Mouse (Mus musculus) cerebellum, postnatal 14 days (tissue): ENCODE measurements around the gene Gfer.

Source experiments
- DNase-seq, 2 experiments: peaks; one replicate each; pipeline ENCODE4 v3.0.0; 2021; ENCODE audit warnings: mixed read lengths in 2 of 2

Gene Gfer

DNA sequence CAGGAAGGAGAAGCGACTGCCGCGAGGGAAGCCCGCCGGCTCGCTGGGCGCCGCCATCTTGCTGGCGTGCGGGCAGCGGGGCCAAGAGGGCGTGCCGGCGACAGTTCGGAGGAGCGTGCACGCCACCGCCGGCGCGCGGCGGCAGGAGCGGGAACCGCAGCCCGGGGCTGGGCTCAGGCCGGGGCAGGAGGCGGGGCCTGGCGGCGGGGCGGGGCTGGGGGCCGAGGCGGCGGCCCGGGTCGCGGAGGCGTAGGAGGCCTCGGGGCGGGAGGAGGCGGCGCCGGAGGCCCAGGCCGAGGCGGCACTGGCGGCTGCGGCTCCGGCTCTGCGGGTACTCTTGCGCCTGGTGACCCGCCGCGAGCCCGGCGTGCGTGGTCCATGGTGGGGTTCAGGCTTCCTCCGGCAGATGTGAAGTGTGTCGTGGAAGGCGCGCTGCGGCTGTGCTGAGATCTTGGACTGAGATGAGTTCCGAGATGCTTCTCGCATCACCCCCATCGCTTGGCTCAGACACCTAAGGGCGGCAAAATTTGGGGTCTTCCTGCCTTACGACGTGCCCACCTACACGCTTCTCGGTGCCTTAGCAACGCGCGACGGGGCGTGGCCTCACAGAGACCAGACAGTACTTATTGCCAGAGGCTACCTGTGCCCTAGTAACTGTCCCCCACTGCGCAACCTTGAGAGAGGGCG, at the start of gene Gfer, which contains the start of gene Noxo1:
Gfer (minus strand) TSS at position 146 of the 687 bp plus-strand sequence.
Noxo1 (plus strand) TSS at position 224 of the 687 bp plus-strand sequence.
- DNase-seq, result peak; percentile 88 to 92

DNA sequence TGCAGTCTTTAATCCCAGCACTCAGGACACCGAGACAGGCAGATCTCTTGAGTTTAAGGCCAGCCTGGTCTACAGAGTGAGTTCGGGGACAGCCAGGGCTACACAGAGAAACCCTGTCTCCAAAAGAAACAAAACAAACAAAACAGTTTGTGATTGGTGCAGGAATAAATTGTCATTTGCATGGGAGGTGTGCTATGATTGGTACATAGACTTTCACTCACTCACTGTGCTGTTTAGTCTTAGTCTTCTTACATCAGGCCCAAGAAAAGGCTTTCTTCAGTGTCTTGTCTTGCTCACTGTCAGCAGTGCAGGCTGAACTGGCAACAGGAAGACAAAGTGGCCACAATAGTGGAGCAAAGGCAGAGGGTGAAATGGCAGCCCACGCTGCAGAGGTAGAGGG, 48.4 kb upstream of the Gfer start:
- no peak for DNase-seq

DNA sequence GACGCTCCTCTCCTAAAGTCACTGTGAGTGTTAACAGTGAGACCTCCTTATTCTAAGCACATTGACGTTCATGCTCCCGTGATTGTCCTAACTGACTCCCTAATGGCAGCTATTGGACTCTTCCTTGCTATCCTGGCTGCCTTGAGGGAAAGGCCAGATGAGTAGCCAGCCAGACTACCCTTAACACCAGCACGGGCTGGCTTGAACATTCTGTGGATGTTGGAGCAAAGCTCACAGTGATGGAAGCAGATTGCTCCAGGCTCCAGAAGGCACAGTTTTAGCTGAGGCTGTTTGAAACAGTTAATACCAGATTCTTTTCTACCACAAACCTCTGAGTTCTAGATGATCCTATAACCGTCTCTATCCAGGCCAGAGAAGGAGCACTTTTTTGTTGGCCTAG, 47.9 kb upstream of the Gfer start:
- DNase-seq, result no peak

GRCm38 (mm10) chr17:24742307-24742706, 46.4 kb upstream of the Gfer start:
- no peak for DNase-seq

- DNase-seq, result no peak
These were observed 44.0 kb upstream of the Gfer start for GRCm38 (mm10) chr17:24739926-24740325.

DNA sequence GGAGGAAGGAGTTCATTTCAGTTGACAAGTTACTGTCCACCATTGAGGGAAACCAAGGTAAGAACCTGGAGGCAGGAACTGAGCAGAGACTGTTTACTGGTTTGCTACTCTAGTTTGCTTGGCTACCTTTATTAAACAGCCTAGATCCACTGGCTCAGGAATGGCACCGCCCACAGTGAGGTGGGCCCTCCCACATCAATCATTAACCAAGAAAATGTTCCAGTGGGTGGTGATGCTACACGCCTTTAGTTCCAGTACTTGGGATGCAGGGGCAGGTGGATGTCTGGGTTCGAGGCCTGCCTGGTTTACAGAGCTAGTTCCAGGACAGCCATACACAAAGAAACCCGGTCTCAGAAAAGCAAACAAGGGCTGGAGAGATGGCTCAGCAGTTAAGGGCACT, 42.3 kb upstream of the Gfer start:
- DNase-seq, result no peak

DNA sequence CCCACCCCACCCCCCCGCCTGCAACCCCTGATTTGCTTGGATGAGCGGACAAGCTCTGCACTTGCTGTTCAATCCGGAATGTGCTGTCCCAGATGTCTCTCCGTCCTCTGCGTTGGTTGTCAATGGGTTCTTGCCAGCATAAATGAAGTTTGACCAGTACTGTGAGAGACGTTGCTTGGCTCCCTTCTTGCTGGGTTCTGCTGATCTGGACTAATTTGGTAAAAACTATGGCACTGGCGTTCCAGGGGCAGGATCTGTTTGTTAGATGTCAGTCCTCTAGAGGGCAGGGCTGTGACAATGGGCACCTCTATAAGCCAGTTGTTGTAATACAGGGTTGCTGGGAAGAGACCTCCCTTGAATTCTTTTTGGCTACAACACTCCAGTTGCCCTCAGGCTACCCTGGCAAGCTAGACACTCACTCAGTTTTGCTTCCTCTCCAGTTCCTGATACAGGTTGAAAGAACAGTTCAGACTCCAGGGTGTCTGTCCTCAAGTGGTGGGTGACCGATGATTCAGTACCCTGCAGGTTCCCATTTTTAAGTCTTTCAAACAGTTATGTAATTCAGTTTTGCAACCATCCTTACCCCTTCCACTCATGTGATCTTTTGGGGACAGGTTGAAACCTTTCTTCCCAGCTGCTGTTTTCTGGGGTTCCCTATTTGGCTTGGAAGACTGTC, 41.3 kb upstream of the Gfer start:
- DNase-seq, result no peak

GRCm38 (mm10) chr17:24736330-24737051, 40.5 kb upstream of the Gfer start, which contains the start of gene Msrb1:
Gene Msrb1 (plus strand): TSS chr17:24736642.
- DNase-seq, result peak; percentile 92

- no peak for DNase-seq
These were observed 39.5 kb upstream of the Gfer start for GRCm38 (mm10) chr17:24735446-24735845.

DNA sequence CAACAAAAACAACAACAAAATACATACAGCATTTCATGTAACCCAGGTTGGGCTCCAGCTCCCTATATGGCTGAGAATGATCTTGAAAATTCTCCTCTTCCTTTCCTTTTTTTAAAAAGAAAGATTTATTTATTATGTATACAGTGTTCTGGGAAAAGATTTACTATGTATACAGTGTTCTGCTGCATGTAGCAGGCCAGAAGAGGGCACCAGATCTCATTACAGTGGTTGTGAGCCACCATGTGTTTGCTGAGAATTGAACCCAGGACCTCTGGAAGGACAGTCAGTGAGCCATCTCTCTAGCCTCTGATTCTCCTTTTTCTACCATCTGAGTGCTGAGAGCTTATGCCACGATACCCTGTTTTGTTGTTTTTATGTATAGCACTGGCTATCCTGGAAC, 38.6 kb upstream of the Gfer start:
- no peak for DNase-seq

- no peak for DNase-seq
These were observed 37.6 kb upstream of the Gfer start for GRCm38 (mm10) chr17:24733434-24734050.

GRCm38 (mm10) chr17:24732233-24732935, 36.4 kb upstream of the Gfer start:
- DNase-seq, result no peak

DNA sequence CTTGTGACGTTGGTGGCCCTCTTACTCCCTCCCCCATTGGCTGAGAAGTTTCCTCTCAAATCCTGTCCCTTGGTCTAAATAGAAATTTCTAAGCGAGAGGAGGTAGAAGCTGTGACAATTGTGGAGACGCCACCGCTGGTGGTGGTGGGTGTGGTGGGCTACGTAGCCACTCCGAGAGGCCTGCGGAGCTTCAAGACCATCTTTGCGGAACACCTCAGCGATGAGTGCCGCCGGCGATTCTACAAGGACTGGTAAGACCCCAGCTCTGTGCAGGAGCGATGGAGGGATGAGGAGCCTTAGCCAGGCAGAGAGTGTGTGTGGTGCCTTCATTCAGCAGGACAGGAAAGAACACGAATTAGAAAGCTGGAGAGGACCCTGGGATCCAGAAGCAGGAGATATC, 34.8 kb upstream of the Gfer start:
- DNase-seq, result no peak

DNA sequence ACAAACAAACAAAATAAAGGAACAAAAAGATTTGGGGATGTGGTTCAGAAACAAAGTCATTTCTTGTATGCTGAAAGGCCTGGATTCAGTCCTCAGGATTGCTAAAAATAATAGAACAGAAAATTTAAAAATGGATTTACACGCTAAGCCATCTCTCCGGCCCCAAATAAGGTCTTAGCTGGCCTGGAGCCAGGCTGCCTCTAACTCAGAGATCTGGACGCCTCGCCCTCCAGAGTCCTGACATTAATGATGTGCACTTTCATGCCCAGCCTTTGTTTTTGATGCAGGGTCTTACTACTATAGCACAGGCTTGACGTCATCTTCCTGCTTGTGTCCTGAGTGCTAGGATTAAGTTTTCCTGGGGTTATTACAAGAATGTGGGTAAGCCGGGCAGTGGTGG, 33.1 kb upstream of the Gfer start:
- no peak for DNase-seq

DNA sequence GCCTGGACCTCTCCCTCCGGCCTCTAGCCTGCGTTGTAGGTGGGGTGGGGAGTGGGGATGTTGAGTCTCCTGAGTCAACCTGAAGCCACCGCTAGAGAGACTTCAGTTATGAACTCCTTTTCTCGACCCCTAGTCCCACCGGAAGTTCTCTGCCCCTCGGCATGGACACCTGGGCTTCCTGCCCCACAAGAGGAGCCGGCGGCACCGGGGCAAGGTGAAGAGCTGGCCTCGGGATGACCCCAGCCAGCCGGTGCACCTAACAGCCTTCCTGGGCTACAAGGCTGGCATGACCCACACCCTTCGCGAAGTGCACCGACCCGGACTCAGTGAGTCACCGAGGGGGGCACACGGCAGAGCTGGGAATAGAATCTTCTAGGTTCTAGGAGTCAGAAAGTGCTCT, 32.2 kb upstream of the Gfer start:
- DNase-seq, result no peak

DNA sequence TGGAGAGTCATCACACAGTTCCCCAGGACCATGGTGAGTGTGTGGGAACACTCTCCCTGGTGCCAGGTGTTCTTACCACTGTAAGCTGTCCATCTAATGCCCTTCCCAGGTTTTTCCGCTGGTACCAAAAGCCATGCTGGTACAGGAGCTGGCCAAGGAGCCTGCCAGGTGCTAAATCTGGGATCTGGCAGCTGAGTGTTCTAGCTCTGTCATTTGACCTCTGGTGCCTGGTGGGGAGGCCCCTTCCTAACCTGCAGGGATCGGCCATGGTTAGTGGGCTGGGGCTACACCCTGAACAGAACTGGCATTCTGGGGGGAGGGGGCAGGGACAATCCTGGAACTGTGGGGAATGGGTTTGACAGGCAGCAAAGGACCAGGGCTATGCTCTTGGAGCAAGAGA, 31.7 kb upstream of the Gfer start, which contains the start of gene Rpl3l:
Rpl3l (plus strand) TSS at position 203 of the 400 bp plus-strand sequence.
- no peak for DNase-seq

DNA sequence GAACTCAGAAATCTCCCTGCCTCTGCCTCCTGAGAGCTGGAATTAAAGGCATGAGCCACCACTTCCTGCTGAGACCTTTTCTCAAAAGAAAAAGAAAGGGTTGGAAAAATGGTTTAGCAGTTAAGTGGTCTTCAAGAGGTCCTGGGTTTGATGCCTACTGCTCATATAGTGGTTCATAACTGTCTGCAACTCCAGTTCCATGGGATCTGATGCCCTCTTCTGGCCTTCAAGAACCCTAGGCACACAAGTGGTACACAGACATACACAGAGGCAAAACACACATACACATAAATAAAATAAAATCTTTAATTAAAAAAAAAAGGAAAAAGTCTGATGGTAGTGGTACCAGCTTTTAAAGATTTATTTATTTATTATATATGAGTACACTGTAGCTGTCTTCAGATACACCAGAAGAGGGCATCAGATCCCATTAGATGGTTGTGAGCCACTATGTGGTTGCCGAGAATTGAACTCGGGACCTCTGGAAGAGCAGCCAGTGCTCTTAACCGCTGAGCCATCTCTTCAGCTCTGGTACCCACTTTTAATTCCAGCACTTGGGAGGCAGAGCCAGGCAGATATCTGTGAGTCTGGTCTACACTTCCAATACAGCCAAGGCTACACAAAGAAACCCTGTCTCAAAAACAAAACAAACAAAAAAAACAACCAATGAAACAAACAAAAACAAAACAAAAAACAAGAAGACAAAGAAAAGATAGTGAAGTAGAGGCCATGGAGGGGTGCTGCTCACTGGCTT, 29.9 kb upstream of the Gfer start:
- no peak for DNase-seq

DNA sequence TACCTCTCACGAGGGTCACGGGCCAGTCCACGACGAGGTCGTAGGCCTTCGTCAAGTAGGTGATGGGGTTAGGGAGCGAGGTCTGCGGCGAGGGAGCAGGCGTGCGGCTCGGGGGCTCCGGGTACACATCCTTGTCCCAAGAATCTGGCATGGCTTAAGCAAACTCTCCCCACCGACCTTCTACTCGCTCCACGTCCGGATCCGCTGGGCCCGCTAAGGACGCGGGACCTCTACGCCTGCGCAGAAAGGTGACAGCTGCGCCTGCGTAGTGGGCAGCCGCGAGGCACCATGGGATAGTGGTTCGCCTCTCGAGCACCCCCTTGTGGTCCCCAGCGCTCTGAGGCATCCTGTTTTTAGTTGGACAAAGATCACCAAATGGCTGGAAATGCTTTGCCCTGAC, 28.2 kb upstream of the Gfer start, which contains the start of gene Ndufb10:
Ndufb10 (minus strand) TSS at position 295 of the 400 bp plus-strand sequence.
- DNase-seq, result peak; percentile 99 to 100

- DNase-seq, result no peak
These were observed 27.9 kb upstream of the Gfer start for GRCm38 (mm10) chr17:24723881-24724180.

DNA sequence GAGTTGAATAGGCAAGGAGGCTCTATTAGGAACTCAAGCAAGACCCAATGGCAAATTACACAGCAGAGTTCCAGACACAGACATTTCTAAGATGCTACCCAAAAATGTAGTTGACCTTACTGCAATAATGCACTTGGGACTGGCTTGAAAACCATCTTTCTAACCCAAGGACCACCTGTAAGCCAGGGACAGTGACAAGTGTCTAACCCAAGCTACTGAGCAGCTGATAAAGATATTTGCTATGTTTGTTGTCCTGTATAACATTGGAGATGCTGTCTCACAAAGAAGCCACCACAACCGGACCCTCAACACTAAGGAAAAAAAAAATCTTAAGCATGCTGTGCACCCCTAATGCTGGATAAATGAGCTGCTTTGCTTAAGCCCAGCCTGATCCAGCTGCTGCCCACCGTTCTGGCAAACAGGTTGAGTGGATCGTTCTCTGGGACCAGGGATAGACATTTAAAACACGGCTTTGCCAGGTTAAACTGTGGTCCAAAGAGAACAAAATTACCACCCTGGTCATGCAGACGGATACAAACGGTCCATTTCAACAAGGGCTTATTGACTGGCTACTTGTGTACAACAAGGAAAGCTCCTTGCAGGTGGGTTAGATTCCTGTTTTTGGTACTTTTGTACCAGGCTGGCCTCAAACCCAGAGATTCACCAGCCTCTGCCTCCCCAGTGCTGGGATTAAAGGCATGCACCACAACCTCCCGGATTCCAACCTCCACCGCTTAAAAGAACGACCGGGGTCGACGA, 27.3 kb upstream of the Gfer start:
- DNase-seq, result no peak
